Mouse (Mus musculus) myocyte (in vitro differentiated cells): ENCODE data around the gene Mtmr10.

Experiments used
- CEBPB ChIP-seq: IDR thresholded peaks from 2 replicates; pipeline ENCODE4 v1.6.1; 2011; ENCODE audit warnings: mild to moderate bottlenecking, moderate library complexity; ENCODE audit not compliant: poor library complexity, insufficient read depth, severe bottlenecking
- E2F4 ChIP-seq: IDR thresholded peaks from one replicate; pipeline ENCODE4 v1.6.1; 2011; ENCODE audit warnings: mild to moderate bottlenecking, control low read depth, moderate library complexity; ENCODE audit not compliant: insufficient read depth
- MYOD1 ChIP-seq, 3 experiments: IDR thresholded peaks; one replicate each; pipeline ENCODE4 v1.6.1; 2011; ENCODE audit warnings: control low read depth in 2 of 3, low read depth in 2 of 3, mild to moderate bottlenecking in 2 of 3, moderate library complexity in 1 of 3; ENCODE audit not compliant: insufficient read length in 2 of 3, control insufficient read depth in 1 of 3
- MYOG ChIP-seq, 3 experiments: IDR thresholded peaks; one replicate each; pipeline ENCODE4 v1.6.1; 2011; ENCODE audit warnings: control low read depth in 2 of 3, low read depth in 2 of 3, mild to moderate bottlenecking in 2 of 3; ENCODE audit not compliant: insufficient read length in 2 of 3, control insufficient read depth in 1 of 3, insufficient read depth in 1 of 3
- POLR2A ChIP-seq: IDR thresholded peaks from one replicate; pipeline ENCODE4 v1.6.1; 2011; ENCODE audit warnings: low read depth, mild to moderate bottlenecking, control low read depth, moderate library complexity; ENCODE audit not compliant: insufficient read length
- REST ChIP-seq: IDR thresholded peaks from one replicate; pipeline ENCODE4 v1.6.1; 2011; ENCODE audit warnings: mild to moderate bottlenecking, control low read depth, moderate library complexity; ENCODE audit not compliant: insufficient read depth, insufficient read length
- SRF ChIP-seq: IDR thresholded peaks from one replicate; pipeline ENCODE4 v1.6.1; 2011; ENCODE audit warnings: low read depth; ENCODE audit not compliant: control insufficient read depth, insufficient read length

- TF ChIP-seq POLR2A (no peak), MYOD1 (IDR thresholded peaks at IDR 0.05; ENCODE audit: control insufficient read depth in 1 of 3, insufficient read length in 2 of 3, low read depth in 2 of 3) (peak in 1 of 3 experiments; percentile 21), CEBPB (no peak), REST (no peak), MYOG (IDR thresholded peaks at IDR 0.05; ENCODE audit: control insufficient read depth in 1 of 3, insufficient read depth in 1 of 3, insufficient read length in 2 of 3, low read depth in 2 of 3) (peak in 2 of 3 experiments; percentile 4 to 34), SRF (no peak), E2F4 (no peak)
Measured at GRCm38 (mm10) chr7:64296286-64297010, 9.0 kb downstream of the Mtmr10 start.
